Mouse (Mus musculus) lung, adult 2 months (tissue): ENCODE results near the gene Dusp3.

ENCODE experiments used
- CTCF ChIP-seq: fragments of 200-500 bp; IDR thresholded peaks from 2 replicates; pipeline ENCODE4 v1.5.1; 2011; ENCODE audit warnings: mild to moderate bottlenecking, low read length, control low read depth; ENCODE audit not compliant: insufficient read depth
- POLR2A ChIP-seq: fragments of 200-500 bp; IDR thresholded peaks from 2 replicates; pipeline ENCODE4 v1.6.1; 2011; ENCODE audit warnings: low read depth, mild to moderate bottlenecking, control low read depth, low read length, borderline replicate concordance; ENCODE audit errors: extremely low read depth

GRCm38 (mm10) chr11:101925636-101926035 lies 61.2 kb downstream of the Dusp3 start:
- TF ChIP-seq CTCF, result no peak
- TF ChIP-seq POLR2A, result no peak
